Mouse (Mus musculus): ENCODE results near the gene Mrs2.
A peak's percentile ranks its signal among the peaks of the same experiment; 100 is the strongest.

Gene Mrs2

GRCm38 (mm10) chr13:25019793-25020539, at the start of gene Mrs2:
Gene Mrs2, minus strand, starts transcription at chr13:25020379.
- DNase-seq = peak; percentile 93 to 95

GRCm38 (mm10) chr13:25069765-25070164, 49.6 kb upstream of the Mrs2 start:
- no peak for DNase-seq

GRCm38 (mm10) chr13:25067183-25067582, 47.0 kb upstream of the Mrs2 start:
- no peak for DNase-seq

- no peak for DNase-seq
Measured at GRCm38 (mm10) chr13:25066659-25067058, 46.5 kb upstream of the Mrs2 start.

GRCm38 (mm10) chr13:25055873-25056667, 35.9 kb upstream of the Mrs2 start, which contains the start of gene Dcdc2a:
Gene Dcdc2a, plus strand, starts transcription at chr13:25056004.
- peak; percentile 17 to 29 for DNase-seq

- peak; percentile 59 to 70 for DNase-seq
Measured at GRCm38 (mm10) chr13:25055111-25055554, 35.0 kb upstream of the Mrs2 start.

GRCm38 (mm10) chr13:25052671-25053070, 32.5 kb upstream of the Mrs2 start:
- DNase-seq = no peak

GRCm38 (mm10) chr13:25039488-25039887, 19.3 kb upstream of the Mrs2 start:
- DNase-seq = no peak

GRCm38 (mm10) chr13:25027114-25027425, 6.9 kb upstream of the Mrs2 start:
- no peak for DNase-seq

- no peak for DNase-seq
Measured at GRCm38 (mm10) chr13:25026409-25027113, 6.4 kb upstream of the Mrs2 start.

GRCm38 (mm10) chr13:25024655-25025054, 4.5 kb upstream of the Mrs2 start:
- peak; percentile 5 to 48 for DNase-seq

GRCm38 (mm10) chr13:25023129-25023528, 3.0 kb upstream of the Mrs2 start:
- no peak for DNase-seq

GRCm38 (mm10) chr13:25022386-25022785, 2.2 kb upstream of the Mrs2 start:
- no peak for DNase-seq

GRCm38 (mm10) chr13:25020540-25020892, 337 bp upstream of the Mrs2 start:
- DNase-seq = no peak

GRCm38 (mm10) chr13:25018316-25018715, 1.9 kb downstream of the Mrs2 start:
- no peak for DNase-seq

GRCm38 (mm10) chr13:25007115-25007514, 13.1 kb downstream of the Mrs2 start:
- peak; percentile 56 to 75 for DNase-seq

- DNase-seq = no peak
Measured at GRCm38 (mm10) chr13:25002965-25003364, 17.2 kb downstream of the Mrs2 start.

GRCm38 (mm10) chr13:24999538-24999937, 20.6 kb downstream of the Mrs2 start:
- DNase-seq = no peak

GRCm38 (mm10) chr13:24993160-24993559, 27.0 kb downstream of the Mrs2 start:
- no peak for DNase-seq

- DNase-seq = no peak
Measured at GRCm38 (mm10) chr13:24989006-24989405, 31.2 kb downstream of the Mrs2 start.

GRCm38 (mm10) chr13:24988391-24988790, 31.8 kb downstream of the Mrs2 start:
- peak; percentile 67 to 79 for DNase-seq

GRCm38 (mm10) chr13:24985435-24985834, 34.7 kb downstream of the Mrs2 start:
- no peak for DNase-seq

- DNase-seq = no peak
Measured at GRCm38 (mm10) chr13:24981031-24981430, 39.1 kb downstream of the Mrs2 start.
